Mouse (Mus musculus): ENCODE results near the gene Serpinb7. TPM values are rescaled to one million over a fixed set of nuclear protein-coding genes. Genes with fewer than 3 reads are reported as not detected.

Gene Serpinb7
- polyA plus RNA-seq (2017; shearing (Covaris generic)) = not detected

DNA sequence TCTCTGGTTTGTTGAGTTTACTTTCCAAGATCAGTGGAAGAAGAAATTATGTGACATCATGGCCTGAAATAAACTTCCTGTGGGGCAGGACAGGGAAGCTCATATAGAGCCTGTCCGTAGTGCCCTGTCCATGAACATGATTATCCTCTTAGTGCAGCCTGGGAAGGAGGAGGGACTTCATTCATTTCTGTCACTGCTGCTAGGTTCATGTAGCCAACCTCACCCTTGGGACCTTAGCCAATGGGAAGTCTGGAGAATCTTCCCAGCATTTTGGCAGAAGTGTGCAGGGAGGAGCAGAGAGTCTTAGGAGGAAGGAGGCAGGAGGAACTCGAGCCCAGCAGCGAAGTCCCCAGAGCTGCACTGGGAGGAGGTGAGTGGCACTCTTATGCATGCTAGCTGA is at the start of gene Serpinb7:
TSS of gene Serpinb7 (plus strand) at position 301 of the 400 bp plus-strand sequence.

GRCm38 (mm10) chr1:107360898-107361297 is 38.6 kb upstream of the Serpinb7 start, which contains the start of gene Serpinb11:
Gene Serpinb11, plus strand, starts transcription at chr1:107361198.

Other genes starting within 250 kb of the Serpinb7 start
- not detected for gene Serpinb3b, start 121.3 kb upstream of the Serpinb7 start, polyA plus RNA-seq (2017; shearing (Covaris generic))
- not detected for gene Serpinb3c, start 121.3 kb upstream of the Serpinb7 start, polyA plus RNA-seq (2017; shearing (Covaris generic))
- not detected for gene Serpinb11, start 38.5 kb upstream of the Serpinb7 start, polyA plus RNA-seq (2017; shearing (Covaris generic))
- not detected for gene Serpinb2, start 111.8 kb downstream of the Serpinb7 start, polyA plus RNA-seq (2017; shearing (Covaris generic))
- gene Serpinb8, start 190.4 kb downstream of the Serpinb7 start, polyA plus RNA-seq (2017; shearing (Covaris generic)) = not detected

Data from CD4-positive, CD25-positive, alpha-beta regulatory T cell, adult 9 weeks (primary cell).